In the genomic region with DNA sequence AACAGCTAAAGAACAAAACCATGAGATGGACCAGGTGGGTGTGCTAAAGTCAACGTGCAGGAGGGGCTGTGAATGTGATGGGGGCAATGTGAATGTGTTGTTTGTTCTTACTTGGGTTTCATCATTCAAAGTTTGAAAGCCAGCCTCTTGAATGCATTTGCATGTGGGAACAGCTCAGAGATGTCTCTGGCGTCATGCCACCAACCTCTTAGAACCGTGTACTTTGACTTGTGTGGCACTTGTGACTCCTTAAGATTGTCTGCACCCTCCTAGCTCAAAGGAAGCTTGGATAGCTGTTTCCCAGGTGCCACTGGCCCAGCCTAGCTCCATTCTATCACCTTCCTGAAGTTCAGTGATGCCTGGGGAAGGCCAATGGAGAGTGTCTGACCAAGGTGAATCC, we compare ENCODE assay signal across 18 mouse cellular contexts.
DNase-seq lines count a peak whose midpoint lies in the region; ATAC-seq and TF ChIP-seq lines count a peak whose summit lies in the region.
"Had no signal": no experiment of that assay in that cellular context is flagged by ENCODE, and none has a peak within 500 bp of the region (broad histone marks: within the 10 kb centered on the region; RNA-seq: fewer than 3 reads in every experiment).

No protein-coding gene starts in this region.

- H3K9me3 ChIP-seq in kidney, embryonic 15.5 days (replicated peaks) = no peaks in the 10 kb centered on the region
- no peaks in the 10 kb centered on the region for H3K9me3 ChIP-seq in lung, embryonic 15.5 days
- H3K9me3 ChIP-seq: embryonic facial prominence, embryonic 10.5 days; hindbrain, embryonic 13.5 days; midbrain, embryonic 13.5 days had no signal

- TF ChIP-seq CTCF in kidney, adult 2 months (conservative IDR thresholded peaks at IDR 0.05; ENCODE audit: insufficient read depth, insufficient read length, low read depth, low read length) = no peak
- no peak for TF ChIP-seq CTCF in small intestine, adult 2 months (IDR thresholded peaks at IDR 0.05; ENCODE audit: extremely low read depth, insufficient read length, insufficient replicate concordance, low read depth, low read length)
- no peak for TF ChIP-seq CTCF in gastrocnemius, adult 2 months (IDR thresholded peaks at IDR 0.05)

- H3K4me1 ChIP-seq in kidney, adult 2 months (ENCODE audit: control insufficient read depth, insufficient read depth, low read length) = peaks cover 22% of the 10 kb centered on the region
- H3K4me1 ChIP-seq in kidney, embryonic 15.5 days = peaks cover 44% of the 10 kb centered on the region
- peaks cover 54% of the 10 kb centered on the region for H3K4me1 ChIP-seq in lung, embryonic 15.5 days
- H3K4me1 ChIP-seq in small intestine, adult 2 months (ENCODE audit: control insufficient read depth, insufficient read depth, insufficient read length, low read length) = peaks cover 67% of the 10 kb centered on the region

- DNase-seq in kidney, adult 2 months = peak; percentile 87
- DNase-seq in kidney, postnatal 10 days = peak; percentile 54
- DNase-seq in Muller cell, postnatal 12 days (ENCODE audit: inconsistent ontology term) = no peak
- no peak for DNase-seq in gastrocnemius, adult 2 months
- DNase-seq in adrenal gland, adult (ENCODE audit: inconsistent age in 2 of 2, low spot score in 1 of 2) = no peak
- DNase-seq: cerebellum, adult 11-12 months; heart, adult 11 months; left cerebral cortex, postnatal 4 days; right cerebral cortex, postnatal 14 days; thymus, postnatal 25 days had no signal

- no peaks in the 10 kb centered on the region for H3K36me3 ChIP-seq in kidney, adult 2 months (ENCODE audit: control insufficient read depth, insufficient read depth, low read length)
- no peaks in the 10 kb centered on the region for H3K36me3 ChIP-seq in kidney, embryonic 15.5 days
- H3K36me3 ChIP-seq in lung, embryonic 15.5 days = no peaks in the 10 kb centered on the region
- no peaks in the 10 kb centered on the region for H3K36me3 ChIP-seq in small intestine, adult 2 months (ENCODE audit: control insufficient read depth, insufficient read depth, low read length)
- H3K36me3 ChIP-seq: embryonic facial prominence, embryonic 10.5 days; hindbrain, embryonic 13.5 days; midbrain, embryonic 13.5 days had no signal

- WGBS in kidney, adult 2 months = 46% methylated on average over 3 of the region's 3 CpGs
- WGBS in kidney, embryonic 15.5 days = 72% methylated on average over 3 of the region's 3 CpGs
- WGBS in lung, embryonic 15.5 days = 40% methylated on average over 3 of the region's 3 CpGs
- 20% methylated on average over 3 of the region's 3 CpGs for WGBS in small intestine, adult 2 months

- ATAC-seq in kidney, embryonic 15.5 days (replicated peaks; ENCODE audit: low FRiP score) = no peak
- ATAC-seq in lung, embryonic 15.5 days (ENCODE audit: borderline replicate concordance, extremely low read depth, low FRiP score, low TSS enrichment) = 0 out of 2 replicates have a peak, but pooled peaks have one; percentile 17
- ATAC-seq: forebrain, embryonic 14.5 days; midbrain, embryonic 13.5 days had no signal

- no peaks in the 10 kb centered on the region for H3K27me3 ChIP-seq in kidney, adult 2 months (replicated peaks; ENCODE audit: control insufficient read depth, insufficient read depth, low read length)
- H3K27me3 ChIP-seq in kidney, embryonic 15.5 days = no peaks in the 10 kb centered on the region
- H3K27me3 ChIP-seq in lung, embryonic 15.5 days = no peaks in the 10 kb centered on the region
- H3K27me3 ChIP-seq in small intestine, adult 2 months (ENCODE audit: control insufficient read depth, insufficient read depth, low read length) = no peaks in the 10 kb centered on the region
- H3K27me3 ChIP-seq: hindbrain, embryonic 13.5 days; midbrain, embryonic 13.5 days had no signal

- H3K9ac ChIP-seq in kidney, embryonic 15.5 days = no peak overlapping the region
- no peak overlapping the region for H3K9ac ChIP-seq in lung, embryonic 15.5 days
- H3K9ac ChIP-seq: hindbrain, embryonic 13.5 days; midbrain, embryonic 13.5 days had no signal

- no peak for TF ChIP-seq POLR2A in kidney, adult 2 months (IDR thresholded peaks at IDR 0.05; ENCODE audit: low read depth, low read length)
- TF ChIP-seq POLR2A in small intestine, adult 2 months (IDR thresholded peaks at IDR 0.05; ENCODE audit: low read depth, low read length) = no peak

- intact Hi-C loops in gastrocnemius, adult 2 months (cut with DNase I) = no loop called here

- H3K27ac ChIP-seq in kidney, adult 2 months (ENCODE audit: insufficient read depth, low read depth, low read length) = no peak overlapping the region
- H3K27ac ChIP-seq in kidney, embryonic 15.5 days = no peak overlapping the region
- peak overlapping the region; percentile 54 for H3K27ac ChIP-seq in lung, embryonic 15.5 days
- H3K27ac ChIP-seq in small intestine, adult 2 months (ENCODE audit: insufficient read depth, low read depth, low read length) = peak overlapping the region; percentile 92
- no peak overlapping the region for H3K27ac ChIP-seq in gastrocnemius, adult 2 months
- H3K27ac ChIP-seq: embryonic facial prominence, embryonic 10.5 days; hindbrain, embryonic 13.5 days; macrophage; midbrain, embryonic 13.5 days had no signal

- H3K4me3 ChIP-seq in kidney, adult 2 months (ENCODE audit: insufficient read depth, low read depth, low read length) = no peak overlapping the region
- H3K4me3 ChIP-seq in kidney, embryonic 15.5 days (replicated peaks) = no peak overlapping the region
- no peak overlapping the region for H3K4me3 ChIP-seq in lung, embryonic 15.5 days
- no peak overlapping the region for H3K4me3 ChIP-seq in small intestine, adult 2 months (ENCODE audit: low read depth, low read length)
- H3K4me3 ChIP-seq in gastrocnemius, adult 2 months = no peak overlapping the region
- H3K4me3 ChIP-seq: embryonic facial prominence, embryonic 10.5 days; hindbrain, embryonic 13.5 days; midbrain, embryonic 13.5 days had no signal

- H3K4me2 ChIP-seq in kidney, embryonic 15.5 days = no peak overlapping the region
- H3K4me2 ChIP-seq in lung, embryonic 15.5 days = no peak overlapping the region
- H3K4me2 ChIP-seq: hindbrain, embryonic 13.5 days; midbrain, embryonic 13.5 days had no signal

Comparison
In these comparisons a context has a peak if more than half of its experiments do, and no peak if none do; other contexts are left out.
1. DNase-seq: peak in kidney, adult 2 months (single experiment) and kidney, postnatal 10 days (single experiment); none in Muller cell, postnatal 12 days (single experiment), gastrocnemius, adult 2 months (single experiment) and adrenal gland, adult (0 of 2).
2. H3K27ac ChIP-seq: peak in lung, embryonic 15.5 days (single experiment) and small intestine, adult 2 months (single experiment); none in kidney, adult 2 months (single experiment), kidney, embryonic 15.5 days (single experiment) and gastrocnemius, adult 2 months (single experiment).